Mouse (Mus musculus) MEL (cell line): Measurements from ENCODE around the gene Rab3gap2. TPM values are rescaled to one million over a fixed set of nuclear protein-coding genes. Genes with fewer than 3 reads are reported as not detected.
A peak's percentile ranks its signal among the peaks of the same experiment; 100 is the strongest.

ENCODE experiments used
- DNase-seq: peaks from one replicate; pipeline ENCODE4 v3.0.0; 2011; ENCODE audit warnings: low read depth, low spot score
- H3K27ac ChIP-seq: 2 replicates; pipeline ENCODE4 v1.5.1; 2012; ENCODE audit warnings: low read depth, mild to moderate bottlenecking, control low read depth, low read length, moderate library complexity; ENCODE audit not compliant: control insufficient read depth
- H3K27me3 ChIP-seq, 2 experiments: fragments of 150-350 bp in 1 of 2; sonication (generic) in 1 of 2; 2 replicates each; pipeline ENCODE4 v1.6.1; 2012; ENCODE audit warnings: low read length in 2 of 2, mild to moderate bottlenecking in 2 of 2, improper control_type of control experiment in 1 of 2, moderate library complexity in 1 of 2; ENCODE audit not compliant: insufficient read depth in 2 of 2, control insufficient read depth in 1 of 2
- H3K36me3 ChIP-seq, 2 experiments: 2 replicates each; pipeline ENCODE4 v1.6.1; 2012 to 2014; ENCODE audit warnings: low read length in 2 of 2, improper control_type of control experiment in 1 of 2, inconsistent platforms in 1 of 2, mild to moderate bottlenecking in 1 of 2; ENCODE audit not compliant: insufficient read depth in 2 of 2, control insufficient read depth in 1 of 2
- H3K4me1 ChIP-seq, 2 experiments: fragments of 150-350 bp in 1 of 2; sonication (generic) in 1 of 2; 2 replicates each; pipeline ENCODE4 v1.6.1; 2012; ENCODE audit warnings: low read length in 2 of 2, improper control_type of control experiment in 1 of 2, mild to moderate bottlenecking in 1 of 2; ENCODE audit not compliant: insufficient read depth in 2 of 2, control insufficient read depth in 1 of 2
- H3K4me3 ChIP-seq, 2 experiments: fragments of 150-350 bp in 1 of 2; sonication (generic) in 1 of 2; 2 replicates each; pipeline ENCODE4 v1.5.1; 2012; ENCODE audit warnings: low read depth in 2 of 2, low read length in 2 of 2, mild to moderate bottlenecking in 2 of 2, moderate library complexity in 2 of 2, control low read depth in 1 of 2, improper control_type of control experiment in 1 of 2; ENCODE audit not compliant: control insufficient read depth in 1 of 2, insufficient read depth in 1 of 2
- H3K79me2 ChIP-seq: 2 replicates; pipeline ENCODE4 v1.6.1; 2012; ENCODE audit warnings: mild to moderate bottlenecking, low read length, moderate library complexity; ENCODE audit not compliant: control insufficient read depth, poor library complexity, insufficient read depth
- H3K9ac ChIP-seq: 2 replicates; pipeline ENCODE4 v1.6.1; 2012; ENCODE audit warnings: low read depth, mild to moderate bottlenecking, control low read depth, low read length, moderate library complexity; ENCODE audit not compliant: control insufficient read depth, poor library complexity, severe bottlenecking
- H3K9me3 ChIP-seq: fragments of 150-350 bp; sonication (generic); replicated peaks from 2 replicates; pipeline ENCODE4 v1.6.1; 2012; ENCODE audit warnings: mild to moderate bottlenecking, low read length, improper control_type of control experiment, moderate library complexity; ENCODE audit not compliant: insufficient read depth
- BHLHE40 ChIP-seq: IDR thresholded peaks from 2 replicates; pipeline ENCODE4 v1.6.1; 2012; ENCODE audit warnings: low read depth, mild to moderate bottlenecking, inconsistent platforms, low read length, improper control_type of control experiment, borderline replicate concordance
- CHD2 ChIP-seq: IDR thresholded peaks from 2 replicates; pipeline ENCODE4 v1.6.1; 2011; ENCODE audit warnings: low read length, improper control_type of control experiment
- ELF1 ChIP-seq: IDR thresholded peaks from 2 replicates; pipeline ENCODE4 v1.6.1; 2014; ENCODE audit warnings: low read depth, mild to moderate bottlenecking, inconsistent platforms, low read length, improper control_type of control experiment, moderate library complexity
- ETS1 ChIP-seq: IDR thresholded peaks from 2 replicates; pipeline ENCODE4 v1.6.1; 2012; ENCODE audit warnings: low read depth, mild to moderate bottlenecking, inconsistent platforms, low read length, improper control_type of control experiment, moderate library complexity
- GABPA ChIP-seq: IDR thresholded peaks from 2 replicates; pipeline ENCODE4 v1.6.1; 2012; ENCODE audit warnings: low read depth, mild to moderate bottlenecking, inconsistent platforms, low read length, improper control_type of control experiment, moderate library complexity
- HCFC1 ChIP-seq: IDR thresholded peaks from 2 replicates; pipeline ENCODE4 v1.6.1; 2012; ENCODE audit warnings: low read depth, mild to moderate bottlenecking, inconsistent platforms, low read length, improper control_type of control experiment, moderate library complexity
- MAZ ChIP-seq: IDR thresholded peaks from 2 replicates; pipeline ENCODE4 v1.6.1; 2012; ENCODE audit warnings: low read depth, mild to moderate bottlenecking, inconsistent platforms, low read length, improper control_type of control experiment
- MYB ChIP-seq: IDR thresholded peaks from 2 replicates; pipeline ENCODE4 v1.6.1; 2011; ENCODE audit warnings: mild to moderate bottlenecking, low read depth, low read length, improper control_type of control experiment
- MYC ChIP-seq: IDR thresholded peaks from 2 replicates; pipeline ENCODE4 v1.6.1; 2011; ENCODE audit warnings: low read depth, mild to moderate bottlenecking, low read length, improper control_type of control experiment, moderate library complexity
- NRF1 ChIP-seq: IDR thresholded peaks from 2 replicates; pipeline ENCODE4 v1.6.1; 2014; ENCODE audit warnings: low read depth, mild to moderate bottlenecking, inconsistent platforms, low read length, improper control_type of control experiment, moderate library complexity; ENCODE audit not compliant: poor library complexity, insufficient read depth, severe bottlenecking
- POLR2A ChIP-seq, 2 experiments: IDR thresholded peaks; 2 replicates each; pipeline ENCODE4 v1.6.1; 2011 to 2012; ENCODE audit warnings: low read length in 2 of 2, mild to moderate bottlenecking in 2 of 2, control low read depth in 1 of 2, improper control_type of control experiment in 1 of 2, low read depth in 1 of 2, moderate library complexity in 1 of 2; ENCODE audit not compliant: control insufficient read depth in 1 of 2, insufficient read depth in 1 of 2, poor library complexity in 1 of 2
- POLR2AphosphoS2 ChIP-seq: IDR thresholded peaks from 2 replicates; pipeline ENCODE4 v1.6.1; 2011; ENCODE audit warnings: low read length, improper control_type of control experiment
- RCOR1 ChIP-seq: IDR thresholded peaks from 2 replicates; pipeline ENCODE4 v1.6.1; 2012; ENCODE audit warnings: low read depth, mild to moderate bottlenecking, inconsistent platforms, low read length, improper control_type of control experiment
- SMC3 ChIP-seq: IDR thresholded peaks from 2 replicates; pipeline ENCODE4 v1.6.1; 2011; ENCODE audit warnings: low read depth, low read length, improper control_type of control experiment
- TBP ChIP-seq: IDR thresholded peaks from 2 replicates; pipeline ENCODE4 v1.8.0; 2011; ENCODE audit warnings: low read depth, low read length, improper control_type of control experiment
- USF1 ChIP-seq: IDR thresholded peaks from 2 replicates; pipeline ENCODE4 v1.6.1; 2014; ENCODE audit warnings: low read depth, mild to moderate bottlenecking, inconsistent platforms, low read length, improper control_type of control experiment, moderate library complexity
- ZC3H11A ChIP-seq: IDR thresholded peaks from 2 replicates; pipeline ENCODE4 v1.6.1; 2012; ENCODE audit warnings: low read depth, mild to moderate bottlenecking, inconsistent platforms, low read length, improper control_type of control experiment
- ZMIZ1 ChIP-seq: IDR thresholded peaks from 2 replicates; pipeline ENCODE4 v1.6.1; 2012; ENCODE audit warnings: low read depth, mild to moderate bottlenecking, inconsistent platforms, low read length, improper control_type of control experiment, moderate library complexity
- ZNF384 ChIP-seq: IDR thresholded peaks from 2 replicates; pipeline ENCODE4 v1.6.1; 2012; ENCODE audit warnings: low read depth, mild to moderate bottlenecking, inconsistent platforms, low read length, improper control_type of control experiment
- polyA plus RNA-seq, 2 experiments: library from polyadenylated mRNA; stranded (reverse) in 1 of 2; unstranded in 1 of 2; fragments of >175 nt in 1 of 2; fragments of >200 nt in 1 of 2; gene quantifications; 2 replicates each; pipeline versions ENCODE4 v1.2.1 to v1.2.4; 2012; ENCODE audit warnings: low replicate concordance in 2 of 2, low read depth in 1 of 2; ENCODE audit not compliant: insufficient read length in 2 of 2, insufficient read depth in 1 of 2, missing spikeins in 1 of 2
- total RNA-seq: library from RNA; depleted of rRNA; stranded (reverse); fragments of 300-350 nt; gene quantifications from 2 replicates; pipeline ENCODE4 v1.2.3, GENCODE M21; 2012

Gene Rab3gap2
- total and polyA plus RNA-seq, 3 experiments = 24.1 to 40.1 TPM; not detected in 1

DNA sequence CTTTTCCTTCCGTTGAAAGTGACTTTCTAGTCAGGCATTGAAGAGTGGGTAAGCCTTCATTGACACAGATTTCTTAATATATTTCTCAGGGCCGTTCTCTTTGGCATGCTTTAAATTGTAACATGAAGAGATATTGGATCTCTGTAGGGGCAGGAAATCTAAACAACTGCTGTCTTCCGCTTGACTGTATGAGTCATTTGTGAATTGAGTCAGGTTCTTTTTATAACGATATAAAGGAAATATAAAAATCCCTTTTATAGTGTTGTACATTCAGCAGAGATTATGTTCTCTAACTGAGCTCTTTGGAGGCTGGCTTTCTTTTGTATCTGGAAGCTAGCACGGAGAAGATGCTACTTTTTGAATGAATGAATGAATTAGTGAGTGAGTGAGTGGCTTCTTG, 14.0 kb downstream of the Rab3gap2 start:
- DNase-seq = no peak

GRCm38 (mm10) chr1:185226889-185227288, 23.0 kb downstream of the Rab3gap2 start:
- H3K27me3 ChIP-seq = no peaks in the 10 kb centered on the region
- peaks cover 3 to 11% of the 10 kb centered on the region in 2 experiments for H3K36me3 ChIP-seq
- no peak overlapping the region for H3K4me3 ChIP-seq
- H3K4me1 ChIP-seq = peaks cover 0 to 10% of the 10 kb centered on the region in 2 experiments; a peak in 3 of 4 replicates
- H3K9me3 ChIP-seq = no peaks in the 10 kb centered on the region
- H3K27ac ChIP-seq = no peak overlapping the region
- H3K9ac ChIP-seq = no peak overlapping the region
- no peaks in the 10 kb centered on the region for H3K79me2 ChIP-seq
- DNase-seq = no peak
- TF ChIP-seq ZNF384 (0 out of 2 replicates have a peak, but pooled peaks have one; percentile 22), BHLHE40 (no peak)

More for the DNA sequence above, 14.0 kb downstream of the Rab3gap2 start:
- H3K27me3 ChIP-seq = no peaks in the 10 kb centered on the region
- no peak overlapping the region for H3K9ac ChIP-seq
- no peak for TF ChIP-seq MAZ
- no peak for TF ChIP-seq ZMIZ1
- no peak for TF ChIP-seq POLR2A (IDR thresholded peaks at IDR 0.05; ENCODE audit: control insufficient read depth in 1 of 2, insufficient read depth in 1 of 2, low read depth in 1 of 2, low read length in 2 of 2, poor library complexity in 1 of 2)
- TF ChIP-seq RCOR1 = no peak
- no peak for TF ChIP-seq MYC
- TF ChIP-seq HCFC1 = no peak
- no peak for TF ChIP-seq TBP
- no peak for TF ChIP-seq CHD2
- no peak for TF ChIP-seq ELF1
- no peak for TF ChIP-seq USF1
- TF ChIP-seq ETS1 = no peak
- no peak for TF ChIP-seq SMC3
- no peak for TF ChIP-seq POLR2AphosphoS2
- TF ChIP-seq MYB = no peak
- no peak for TF ChIP-seq GABPA
- no peak for TF ChIP-seq NRF1
- no peak for TF ChIP-seq ZC3H11A
- H3K79me2 ChIP-seq = no peaks in the 10 kb centered on the region; the same call in 1 of the 2 replicates
- H3K27ac ChIP-seq = no peak overlapping the region
- H3K9me3 ChIP-seq = no peaks in the 10 kb centered on the region
- no peak overlapping the region for H3K4me3 ChIP-seq
- H3K4me1 ChIP-seq = no peaks in the 10 kb centered on the region
- peaks cover 0 to 9% of the 10 kb centered on the region in 2 experiments; a peak in 2 of 4 replicates for H3K36me3 ChIP-seq
